Mouse (Mus musculus) liver, adult 2 months (tissue): ENCODE data around the gene Serinc5.

Experiments
- CTCF ChIP-seq: fragments of 200-500 bp; IDR thresholded peaks from 2 replicates; pipeline ENCODE4 v1.5.1; 2011; ENCODE audit warnings: low read depth, low read length, control low read depth
- POLR2A ChIP-seq: fragments of 200-500 bp; IDR thresholded peaks from 2 replicates; pipeline ENCODE4 v1.6.1; 2011; ENCODE audit warnings: low read length, control low read depth; ENCODE audit not compliant: insufficient read depth; ENCODE audit errors: extremely low read depth

GRCm38 (mm10) chr13:92681541-92681940 lies 70.7 kb downstream of the Serinc5 start:
- no peak for TF ChIP-seq CTCF
- TF ChIP-seq POLR2A, result no peak
